Mouse (Mus musculus) layer of hippocampus, postnatal 14 days (tissue): ENCODE results near the gene Pnrc2. TPM values are rescaled to one million over a fixed set of nuclear protein-coding genes. Genes with fewer than 3 reads are reported as not detected.

Source experiments
- DNase-seq, 2 experiments: peaks; one replicate each; pipeline ENCODE4 v3.0.0; 2021 to 2022; ENCODE audit warnings: low spot score in 2 of 2, mixed read lengths in 1 of 2
- long read RNA-seq, 2 experiments: library from polyadenylated mRNA; stranded (forward); transcript quantifications; one replicate each; pipeline ENCODE4 v2.0.0; 2021
- total RNA-seq, 2 experiments: library from RNA; stranded (reverse); gene quantifications; 2 replicates each; pipeline ENCODE4 v1.2.3; 2021

Gene Pnrc2
- total RNA-seq = 10 to 100 TPM; 59.5 to 67.2 TPM
- long read RNA-seq, experiment 1, transcript Pnrc2-201 (3 exons, 1,919 nt) = major isoform, 33 of 51 reads
- long read RNA-seq, experiment 1, partial matches to known transcripts = 0 of 51 reads
- long read RNA-seq, experiment 1, other reads (novel, unspliced or antisense) = 12 of 51 reads
- long read RNA-seq, experiment 2, transcript Pnrc2-201 (3 exons, 1,919 nt) = major isoform, 53 of 72 reads
- long read RNA-seq, experiment 2, transcript Pnrc2-203 (2 exons, 171 nt) = minor isoform, 5 of 72 reads
- long read RNA-seq, experiment 2, partial matches to known transcripts = 0 of 72 reads
- long read RNA-seq, experiment 2, other reads (novel, unspliced or antisense) = 12 of 72 reads

- peak; percentile 90 to 94 for DNase-seq
Measured at GRCm38 (mm10) chr4:135873526-135874202, at the start of gene Pnrc2. TSS of gene Pnrc2 (minus strand) at chr4:135873850.

- DNase-seq = no peak
Measured at GRCm38 (mm10) chr4:135922190-135922589, 48.5 kb upstream of the Pnrc2 start.

DNA sequence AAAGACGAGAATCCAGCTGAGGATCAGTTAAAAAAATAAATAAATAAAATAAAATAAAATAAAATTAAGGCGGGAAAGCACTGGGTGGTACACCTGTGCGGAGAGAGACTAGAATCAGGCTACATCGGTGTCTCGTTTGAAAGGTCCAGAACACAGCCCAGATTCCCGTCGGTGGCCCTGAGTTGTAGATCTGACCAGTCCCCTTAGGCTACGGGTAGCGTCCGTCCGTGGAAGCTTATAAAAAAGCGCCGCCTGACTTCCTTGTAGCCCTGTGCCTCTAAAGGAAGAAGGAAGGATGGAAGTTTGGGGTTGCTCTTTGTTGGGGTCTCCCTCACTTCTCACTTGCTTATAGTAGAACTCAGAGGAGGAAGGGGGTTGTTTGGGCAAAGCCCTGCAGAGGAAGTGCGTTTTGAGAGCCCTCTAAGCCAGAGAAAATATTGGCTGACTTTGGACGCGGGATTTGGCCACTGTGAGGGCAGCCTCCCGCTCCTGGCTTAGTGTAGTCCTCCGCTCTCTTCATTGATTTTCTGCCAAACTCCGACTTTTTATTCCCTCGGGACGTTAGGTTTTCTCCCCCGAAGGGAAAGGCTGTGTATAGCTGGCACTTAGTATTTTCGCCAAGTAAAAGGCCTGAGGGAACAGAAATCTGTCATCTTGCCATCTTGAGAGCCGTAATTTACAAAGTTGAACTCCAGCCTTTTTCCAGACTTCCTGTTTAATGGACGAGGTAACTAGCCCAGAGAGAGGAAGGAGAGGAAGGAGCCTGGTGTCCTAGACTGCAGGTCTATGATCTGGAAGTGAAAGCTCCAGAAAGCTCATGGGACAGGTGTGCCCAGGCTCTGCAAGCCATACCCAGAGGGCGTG lies 47.8 kb upstream of the Pnrc2 start:
- DNase-seq = peak in 1 of 2 experiments; percentile 25

GRCm38 (mm10) chr4:135920304-135921241 lies 46.9 kb upstream of the Pnrc2 start, which contains the start of gene Fuca1:
TSS of gene Fuca1 (plus strand) at chr4:135920735.
- peak; percentile 96 to 97 for DNase-seq

- no peak for DNase-seq
Measured at GRCm38 (mm10) chr4:135919280-135919639, 45.6 kb upstream of the Pnrc2 start.

DNA sequence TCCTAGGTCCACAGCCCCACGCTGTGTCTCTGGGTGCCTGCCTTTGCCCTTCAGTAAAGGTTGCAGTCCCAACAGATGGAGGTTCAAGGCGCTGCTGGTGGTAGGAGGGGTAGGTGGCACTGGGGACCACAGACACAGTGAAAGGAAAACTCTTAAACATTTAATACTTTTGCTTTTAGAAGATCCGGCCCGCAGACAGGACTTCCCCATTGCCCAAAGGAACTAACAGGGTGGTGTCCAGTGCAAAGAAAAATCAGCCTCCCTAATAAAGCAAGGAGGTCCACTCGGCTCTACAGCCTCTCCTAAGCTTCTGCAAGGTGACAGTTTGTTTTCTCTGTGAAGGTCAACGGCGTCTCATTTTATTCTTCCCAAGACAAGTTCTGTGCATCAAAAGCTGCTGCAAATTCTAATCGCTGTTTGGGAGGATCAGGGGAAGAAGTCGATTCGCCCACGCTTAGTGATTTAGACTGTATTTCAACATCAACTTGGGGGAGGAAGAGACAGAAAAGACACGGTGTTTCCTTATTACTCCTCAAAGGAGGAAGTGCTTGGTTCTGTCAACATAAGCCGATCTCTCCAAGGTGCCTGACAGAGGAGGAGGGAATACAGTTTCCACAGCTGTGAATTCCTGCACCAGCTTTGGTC lies 45.1 kb upstream of the Pnrc2 start:
- DNase-seq = no peak

DNA sequence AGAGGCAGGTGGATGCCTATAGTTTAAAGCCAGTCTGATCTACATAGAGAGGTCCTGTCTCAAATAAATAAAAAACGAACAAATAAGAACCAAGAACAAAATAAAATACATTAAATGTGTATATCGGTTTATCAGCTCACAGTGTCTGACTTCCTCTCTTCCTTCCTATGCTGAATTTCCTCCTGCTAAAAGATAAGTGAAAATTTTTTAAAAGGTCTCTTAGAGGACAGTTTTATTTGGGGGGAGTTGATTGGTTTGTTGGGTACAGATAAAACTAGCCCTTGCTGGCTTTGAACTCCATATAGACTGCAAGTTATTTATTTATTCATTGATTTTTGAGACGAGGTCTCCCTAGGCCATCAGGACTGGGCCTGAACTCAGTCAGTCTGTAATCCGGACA lies 39.8 kb upstream of the Pnrc2 start:
- DNase-seq = no peak

DNA sequence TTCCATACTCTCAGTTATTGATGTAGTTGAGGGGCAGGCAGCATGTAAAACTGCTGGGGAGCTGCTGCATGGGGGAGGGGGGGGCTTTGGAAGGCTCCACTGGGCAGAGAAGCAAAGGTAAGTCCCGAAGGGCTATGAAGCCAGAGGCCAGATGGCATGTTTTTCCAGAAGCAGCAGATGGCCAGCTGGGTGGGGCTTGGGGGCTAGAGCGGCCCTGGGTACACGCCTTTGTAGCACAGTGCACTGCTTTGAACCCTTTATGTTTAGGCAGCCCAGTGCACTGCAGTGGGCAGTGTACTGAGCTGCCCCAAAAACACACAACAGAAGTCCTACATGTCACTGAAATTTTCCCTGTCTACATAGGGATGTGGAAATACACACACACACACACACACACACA lies 39.2 kb upstream of the Pnrc2 start:
- no peak for DNase-seq

DNA sequence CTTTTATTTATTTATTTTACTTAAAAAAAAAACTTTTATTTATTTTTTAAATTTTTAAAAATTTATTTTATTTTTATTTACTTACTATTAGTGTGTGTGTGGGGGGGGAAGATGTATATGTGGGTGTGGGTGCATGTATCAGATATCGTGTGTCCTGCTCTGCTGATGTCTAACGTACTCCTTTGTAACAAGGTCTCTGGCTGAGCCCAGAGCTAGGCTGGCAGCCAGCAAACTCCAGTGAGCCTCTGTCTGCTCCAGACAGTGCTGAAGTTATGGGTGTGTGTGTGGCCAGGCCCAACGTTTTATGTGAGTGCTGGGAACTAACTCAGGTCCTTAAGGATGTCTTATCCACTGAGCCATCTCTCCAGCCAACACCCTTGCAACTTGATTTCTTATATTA lies 38.5 kb upstream of the Pnrc2 start:
- DNase-seq = no peak

- no peak for DNase-seq
Measured at GRCm38 (mm10) chr4:135911531-135911930, 37.9 kb upstream of the Pnrc2 start.

DNA sequence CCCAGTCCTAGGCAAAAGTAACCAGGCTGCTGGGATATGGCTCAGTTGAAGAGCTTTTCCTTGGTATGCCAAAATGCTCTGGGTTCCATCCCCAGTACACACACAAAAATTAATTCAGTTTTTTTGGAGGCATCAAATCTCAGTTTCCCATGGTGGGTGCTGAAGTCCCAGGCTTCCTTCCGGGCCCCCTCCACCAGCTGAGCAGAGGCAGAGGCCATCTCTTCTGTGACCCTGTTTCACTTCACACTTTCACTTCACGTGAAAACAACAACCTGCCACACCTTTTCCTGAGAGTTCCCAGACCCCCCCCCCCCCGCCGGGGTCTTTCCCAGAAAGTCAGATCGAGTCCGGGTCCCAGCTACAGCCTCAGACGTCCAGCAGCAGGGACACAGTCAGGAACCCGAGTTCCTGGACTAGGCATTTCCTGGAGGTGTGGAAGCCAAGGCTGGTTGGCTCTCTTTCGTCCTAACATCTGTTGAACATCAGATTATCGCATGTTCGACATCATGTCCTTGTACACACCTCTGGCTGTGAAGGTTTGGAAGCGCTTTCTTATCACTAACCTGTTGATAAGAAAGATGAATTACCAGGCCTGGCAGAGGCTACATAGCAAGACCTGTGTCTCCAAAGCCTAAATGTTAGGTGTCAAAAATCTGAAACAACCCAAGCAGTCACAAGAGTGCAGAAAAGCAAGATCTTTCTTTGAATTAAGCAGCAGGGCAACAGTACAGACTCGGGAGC lies 35.8 kb upstream of the Pnrc2 start:
- DNase-seq = no peak

DNA sequence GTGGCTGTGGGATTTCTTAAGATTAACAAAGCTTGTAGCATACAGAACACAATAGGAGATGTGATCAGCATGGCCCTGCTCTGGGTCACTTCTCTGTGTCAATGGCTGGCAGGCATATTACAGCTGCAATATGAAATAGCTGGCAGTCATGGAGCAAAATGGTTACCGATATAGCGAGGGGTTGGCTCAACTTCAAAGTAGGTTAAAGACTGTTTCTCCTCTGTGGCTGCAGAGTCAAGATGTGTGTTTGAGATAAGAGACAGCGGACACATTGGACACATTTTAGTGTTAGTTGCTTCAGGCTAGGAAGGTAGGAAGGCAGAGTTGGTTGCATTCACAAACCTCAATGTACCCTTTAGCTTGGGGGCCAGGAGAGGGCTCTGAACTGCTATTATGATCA lies 33.0 kb upstream of the Pnrc2 start:
- DNase-seq = no peak

- DNase-seq = no peak
Measured at GRCm38 (mm10) chr4:135904810-135905209, 31.2 kb upstream of the Pnrc2 start.

DNA sequence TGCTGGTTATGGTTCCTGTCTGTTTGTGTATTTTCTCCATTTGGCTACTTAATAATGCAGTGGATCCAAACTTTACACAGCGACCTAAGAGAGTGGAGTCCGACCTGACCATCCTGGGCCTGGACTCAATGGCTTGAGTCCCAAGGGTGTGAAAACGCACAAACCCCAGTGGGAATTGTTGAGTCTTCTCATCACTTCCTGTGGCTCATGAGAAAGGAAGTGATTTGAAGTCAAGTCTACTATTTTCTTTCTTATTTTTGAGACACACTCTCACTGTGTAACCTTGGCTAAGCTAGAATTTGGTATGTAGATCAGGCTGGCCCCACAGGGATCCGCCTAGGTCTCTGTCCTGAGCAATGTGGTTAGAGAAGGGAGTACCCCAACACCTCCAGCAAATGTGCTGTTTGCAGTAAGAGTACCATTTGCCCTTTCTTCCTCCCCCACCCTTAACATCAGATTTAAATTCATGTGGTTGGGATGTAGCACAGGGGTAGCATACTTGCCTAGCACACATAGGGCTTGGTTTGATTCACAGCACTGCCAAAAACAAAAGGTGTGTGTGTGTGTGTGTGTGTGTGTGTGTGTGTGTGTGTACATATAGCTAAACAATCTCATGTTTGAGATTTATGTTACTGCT lies 29.1 kb upstream of the Pnrc2 start:
- no peak for DNase-seq

GRCm38 (mm10) chr4:135900008-135900407 lies 26.4 kb upstream of the Pnrc2 start:
- no peak for DNase-seq

DNA sequence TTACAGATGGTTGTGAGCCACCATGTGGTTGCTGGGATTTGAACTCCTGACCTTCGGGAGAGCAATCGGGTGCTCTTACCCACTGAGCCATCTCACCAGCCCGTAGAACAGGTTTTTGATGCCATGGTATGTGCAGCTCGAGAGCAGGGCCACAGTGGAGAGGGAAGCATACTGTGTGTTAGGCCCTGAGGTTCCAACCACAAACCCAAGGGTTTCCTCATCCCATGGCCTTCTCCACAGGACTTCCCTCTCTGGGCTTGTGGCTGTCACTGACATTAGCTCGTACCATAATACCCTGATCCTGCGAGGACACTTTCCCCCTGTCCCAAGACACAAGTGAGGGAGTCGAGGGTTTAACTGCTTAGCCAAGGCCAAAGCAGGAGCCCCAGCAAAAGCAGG lies 25.4 kb upstream of the Pnrc2 start:
- DNase-seq = no peak

- no peak for DNase-seq
Measured at GRCm38 (mm10) chr4:135898380-135899049, 24.9 kb upstream of the Pnrc2 start.

- no peak for DNase-seq
Measured at GRCm38 (mm10) chr4:135896157-135896556, 22.5 kb upstream of the Pnrc2 start.
